In the genomic region with DNA sequence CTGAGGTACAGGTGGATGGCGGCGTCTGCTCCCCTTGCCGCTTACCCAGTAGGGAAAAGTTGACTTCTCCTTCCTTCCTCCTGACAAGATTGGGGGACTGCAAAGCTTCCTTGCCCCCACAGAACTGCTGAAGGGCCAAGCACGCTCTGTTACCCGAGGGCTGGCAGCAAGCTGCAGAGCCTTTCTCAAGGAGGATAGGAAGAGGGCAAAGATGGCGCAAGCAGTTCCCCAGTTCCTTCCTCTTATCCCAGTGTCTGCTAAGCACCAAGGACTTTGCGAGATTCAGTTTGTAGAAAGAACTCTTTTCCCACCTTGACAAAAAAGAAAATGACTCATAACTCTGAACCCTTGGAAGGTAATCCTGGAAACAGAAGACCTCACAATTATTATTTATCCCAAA, we compare ENCODE assay signal across 20 mouse cellular contexts.
"Had no signal": no experiment of that assay in that cellular context is flagged by ENCODE, and none has a peak within 500 bp of the region (broad histone marks: within the 10 kb centered on the region; RNA-seq: fewer than 3 reads in every experiment).

No protein-coding gene starts in this region.

- H3K4me3 ChIP-seq: left cerebral cortex, adult 2 months; lung, embryonic 15.5 days; midbrain, embryonic 12.5 days; midbrain, embryonic 15.5 days; neural tube, embryonic 12.5 days; neural tube, embryonic 15.5 days had no signal

- DNase-seq: kidney, adult 2 months; kidney, postnatal 10 days; kidney, postnatal 36 days; layer of hippocampus, postnatal 36 days; lung, adult 18-20 months; lung, postnatal 10 days; lung, postnatal 36 days; right cerebral cortex, adult 18-20 months; right cerebral cortex, postnatal 14 days; right cerebral cortex, postnatal 4 days; thymus, adult 2 months; thymus, postnatal 14 days; thymus, postnatal 4 days had no signal

- H3K4me2 ChIP-seq: lung, embryonic 15.5 days; midbrain, embryonic 12.5 days; midbrain, embryonic 15.5 days; neural tube, embryonic 12.5 days; neural tube, embryonic 15.5 days had no signal

- H3K27me3 ChIP-seq: lung, embryonic 15.5 days; midbrain, embryonic 12.5 days; midbrain, embryonic 15.5 days; neural tube, embryonic 12.5 days; neural tube, embryonic 15.5 days had no signal

- H3K27ac ChIP-seq: left cerebral cortex, adult 2 months; lung, embryonic 15.5 days; midbrain, embryonic 12.5 days; midbrain, embryonic 15.5 days; neural tube, embryonic 12.5 days; neural tube, embryonic 15.5 days; stomach, postnatal 0 days had no signal

- H3K36me3 ChIP-seq: midbrain, embryonic 12.5 days; midbrain, embryonic 15.5 days; neural tube, embryonic 12.5 days; neural tube, embryonic 15.5 days had no signal

- H3K4me1 ChIP-seq: midbrain, embryonic 15.5 days; neural tube, embryonic 12.5 days; neural tube, embryonic 15.5 days had no signal

- ATAC-seq: midbrain, embryonic 15.5 days had no signal

- H3K9ac ChIP-seq: lung, embryonic 15.5 days; midbrain, embryonic 12.5 days; midbrain, embryonic 15.5 days; neural tube, embryonic 12.5 days; neural tube, embryonic 15.5 days had no signal

- H3K9me3 ChIP-seq: lung, embryonic 15.5 days; midbrain, embryonic 12.5 days; midbrain, embryonic 15.5 days; neural tube, embryonic 12.5 days; neural tube, embryonic 15.5 days had no signal
